Mouse (Mus musculus) kidney, adult 2 months (tissue): ENCODE measurements at regions not wholly inside any gene's neighbourhood (a gene's known extent, or its start where the extent isn't known, plus 50 kb on each side); places are given as distances from the start of the nearest gene placed in this dataset.

ENCODE experiments used
- DNase-seq: peaks from one replicate; pipeline ENCODE4 v3.0.0; 2021
- H3K27ac ChIP-seq: fragments of 200-500 bp; 2 replicates; pipeline ENCODE4 v1.5.1; 2012; ENCODE audit warnings: low read depth, low read length, control low read depth, inconsistent platforms; ENCODE audit not compliant: insufficient read depth
- H3K27me3 ChIP-seq: fragments of 200-500 bp; replicated peaks from 2 replicates; pipeline ENCODE4 v1.6.1; 2012; ENCODE audit warnings: mild to moderate bottlenecking, moderate library complexity, low read length, inconsistent platforms; ENCODE audit not compliant: control insufficient read depth, insufficient read depth
- H3K36me3 ChIP-seq: fragments of 200-500 bp; 2 replicates; pipeline ENCODE4 v1.6.1; 2012; ENCODE audit warnings: mild to moderate bottlenecking, moderate library complexity, low read length, inconsistent platforms; ENCODE audit not compliant: control insufficient read depth, insufficient read depth
- H3K4me1 ChIP-seq: fragments of 200-500 bp; 2 replicates; pipeline ENCODE4 v1.6.1; 2011; ENCODE audit warnings: low read length; ENCODE audit not compliant: control insufficient read depth, insufficient read depth
- H3K4me3 ChIP-seq: fragments of 200-500 bp; 2 replicates; pipeline ENCODE4 v1.5.1; 2011; ENCODE audit warnings: mild to moderate bottlenecking, low read depth, low read length, control low read depth; ENCODE audit not compliant: insufficient read depth
- CTCF ChIP-seq: fragments of 200-500 bp; conservative IDR thresholded peaks from 2 replicates; pipeline ENCODE4 v1.5.1; 2011; ENCODE audit warnings: low read depth, mild to moderate bottlenecking, control low read depth, low read length, moderate library complexity, mixed read lengths; ENCODE audit not compliant: insufficient read depth, insufficient read length
- POLR2A ChIP-seq: fragments of 200-500 bp; IDR thresholded peaks from one replicate; pipeline ENCODE4 v1.6.1; 2011; ENCODE audit warnings: low read depth, low read length, control low read depth
- WGBS: fragments of 180-500 bp; shearing (Covaris S2); methylation state at CpG from one replicate; pipeline ENCODE4 v1.1.7; 2018; 5-methylcytosine and 5-hydroxymethylcytosine counted together

DNA sequence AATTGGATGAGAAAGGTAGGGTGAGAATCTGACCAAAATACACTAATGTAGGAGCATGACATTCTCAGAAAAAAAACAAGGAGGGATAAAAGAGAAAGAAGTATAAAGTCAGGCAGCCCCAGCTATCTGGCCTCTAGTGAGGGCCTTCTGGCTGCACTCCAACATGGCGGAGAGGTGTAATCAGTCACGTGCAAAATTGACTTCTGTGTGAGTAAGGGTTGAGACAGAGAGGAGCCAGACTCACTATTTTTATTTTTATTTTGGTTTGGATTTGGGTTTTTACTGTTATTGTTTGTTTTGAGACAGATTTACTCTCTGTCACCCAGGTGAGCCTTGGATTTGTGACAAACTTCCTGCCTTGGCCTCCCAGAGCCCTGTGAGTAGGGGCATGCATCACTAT is 174.0 kb upstream of the Tars start:
- Histone ChIP-seq H3K36me3 (no peaks in the 10 kb centered on the region), H3K4me1 (no peaks in the 10 kb centered on the region; the same call in 1 of the 2 replicates), H3K4me3 (no peak overlapping the region), H3K27me3 (no peaks in the 10 kb centered on the region), H3K27ac (no peak overlapping the region)
- peak; percentile 77 for DNase-seq
- TF ChIP-seq CTCF (no peak), POLR2A (no peak)
- WGBS = 40% methylated on average over 2 of the region's 2 CpGs

DNA sequence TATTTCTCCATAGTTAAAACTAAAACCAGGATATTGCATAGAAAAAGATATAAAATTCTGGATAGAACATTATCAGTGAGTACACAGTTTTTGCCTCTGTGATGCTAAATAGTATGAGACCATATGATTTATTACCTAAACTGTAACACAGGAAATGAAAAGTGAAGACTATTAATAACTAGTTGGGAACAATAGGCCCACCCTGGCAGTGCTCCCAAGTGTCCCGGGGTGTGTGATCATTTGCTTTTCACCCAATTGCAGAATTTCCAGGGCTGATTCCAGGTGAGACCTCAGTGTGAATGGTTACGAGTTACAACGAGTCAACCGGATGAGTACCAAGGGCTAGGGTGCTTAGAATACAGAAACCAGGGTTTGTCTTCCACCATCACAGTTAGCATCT is 172.6 kb upstream of the Tars start:
- WGBS = 72% methylated on average over 4 of the region's 4 CpGs
- Histone ChIP-seq H3K27ac (peak overlapping the region; percentile 42; the same call in 1 of the 2 replicates), H3K27me3 (no peaks in the 10 kb centered on the region), H3K36me3 (no peaks in the 10 kb centered on the region), H3K4me1 (no peaks in the 10 kb centered on the region; the same call in 1 of the 2 replicates), H3K4me3 (no peak overlapping the region)
- DNase-seq = peak; percentile 81
- TF ChIP-seq CTCF (no peak), POLR2A (no peak)

DNA sequence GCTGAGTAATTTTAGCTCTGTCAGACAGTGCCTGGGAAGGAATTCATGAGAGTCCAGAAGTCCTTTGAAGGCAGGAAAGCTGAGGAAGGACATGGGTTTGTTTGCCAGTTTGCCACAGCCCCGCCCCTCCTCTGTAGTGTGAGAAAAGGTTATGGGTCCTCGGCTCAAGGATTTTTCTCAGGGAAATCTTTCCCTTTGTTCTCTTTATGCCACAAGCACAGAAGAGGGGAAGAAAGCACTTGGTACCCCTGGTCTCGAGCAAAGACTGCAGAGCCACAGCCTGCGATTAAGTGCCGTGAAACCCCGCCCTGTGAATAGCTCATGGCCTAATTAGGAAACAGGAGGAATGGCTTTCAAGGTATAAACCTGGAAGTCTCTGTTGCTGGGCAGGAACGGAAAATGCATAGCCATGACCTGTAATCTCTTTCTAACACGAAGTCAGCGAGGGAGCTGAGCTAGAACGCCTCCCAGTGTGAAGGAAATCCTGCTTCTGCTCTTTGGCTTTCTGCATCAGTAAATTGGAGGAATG is 166.1 kb upstream of the Tars start:
- WGBS = 11% methylated on average over 10 of the region's 10 CpGs
- H3K27me3 ChIP-seq = no peaks in the 10 kb centered on the region
- peaks cover 5% of the 10 kb centered on the region; the same call in 1 of the 2 replicates for H3K4me1 ChIP-seq
- DNase-seq = peak; percentile 74
- no peak overlapping the region for H3K4me3 ChIP-seq
- TF ChIP-seq POLR2A = no peak
- TF ChIP-seq CTCF = no peak
- no peaks in the 10 kb centered on the region for H3K36me3 ChIP-seq
- peak overlapping the region; percentile 78 for H3K27ac ChIP-seq

DNA sequence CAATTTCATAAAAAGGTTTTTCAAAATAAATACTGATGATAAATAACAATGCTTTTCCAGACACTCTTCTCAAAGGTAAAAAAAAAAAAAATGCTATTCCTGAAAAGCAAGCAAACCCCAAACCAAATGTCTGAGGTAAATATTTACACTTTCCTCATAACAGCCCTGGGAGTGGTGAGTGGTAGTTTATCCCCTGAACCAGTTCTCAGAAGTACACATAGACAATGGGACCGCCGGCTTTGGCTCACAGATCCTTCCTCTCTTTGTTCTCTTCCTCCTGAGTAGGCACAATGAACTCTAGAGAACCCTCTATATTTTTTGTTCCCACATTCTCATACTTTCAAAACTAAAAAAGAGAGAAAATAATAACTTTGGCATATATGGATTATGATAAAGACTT is 153.1 kb upstream of the Tars start:
- DNase-seq = peak; percentile 57
- WGBS = 69% methylated on average over 2 of the region's 2 CpGs
- H3K4me1 ChIP-seq = no peaks in the 10 kb centered on the region
- no peak for TF ChIP-seq CTCF
- TF ChIP-seq POLR2A = no peak
- no peak overlapping the region for H3K27ac ChIP-seq
- no peaks in the 10 kb centered on the region for H3K27me3 ChIP-seq
- H3K36me3 ChIP-seq = no peaks in the 10 kb centered on the region
- no peak overlapping the region for H3K4me3 ChIP-seq

DNA sequence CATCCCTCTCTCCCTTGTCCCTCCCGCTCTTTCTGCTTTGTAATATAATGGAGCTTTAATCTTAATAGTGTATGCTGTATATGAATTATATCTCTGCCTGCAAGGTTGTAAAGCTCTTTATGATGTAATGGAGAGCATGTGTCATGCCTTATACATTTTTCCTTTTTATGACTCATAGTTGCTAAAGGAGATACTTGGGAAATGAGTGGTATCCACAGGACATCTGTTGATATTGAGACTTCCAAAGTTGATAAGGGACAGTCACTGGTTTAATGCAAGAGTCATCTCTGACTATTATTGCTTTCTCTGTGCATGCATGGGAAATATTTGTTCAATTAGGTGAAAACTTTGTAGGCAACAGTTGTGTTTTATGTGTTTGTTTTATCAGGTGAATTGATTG is 152.6 kb upstream of the Tars start:
- 93% methylated on average over 1 of the region's 1 CpGs for WGBS
- no peak for DNase-seq
- no peaks in the 10 kb centered on the region for H3K4me1 ChIP-seq
- H3K27me3 ChIP-seq = no peaks in the 10 kb centered on the region
- H3K36me3 ChIP-seq = no peaks in the 10 kb centered on the region
- H3K27ac ChIP-seq = no peak overlapping the region
- H3K4me3 ChIP-seq = no peak overlapping the region
- TF ChIP-seq CTCF (no peak), POLR2A (no peak)

DNA sequence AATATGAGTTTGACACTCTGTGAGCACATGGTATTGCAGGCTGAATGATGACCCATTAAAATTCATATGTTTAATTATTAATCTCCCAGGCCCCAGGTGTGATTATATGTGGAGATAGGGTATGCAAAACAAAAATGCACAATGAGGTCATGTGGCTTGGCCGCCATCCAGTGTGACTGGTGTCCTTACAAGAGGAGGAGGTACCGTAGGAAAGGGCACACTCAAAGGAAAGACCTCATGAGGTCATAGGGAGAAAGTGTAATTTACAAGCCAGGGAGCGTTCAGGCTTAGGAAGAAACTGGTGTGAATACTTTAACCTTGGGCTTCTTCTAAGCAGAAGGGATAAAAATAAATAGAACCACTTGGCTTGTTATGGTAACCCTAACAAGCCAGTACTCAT is 140.0 kb upstream of the Tars start:
- H3K4me3 ChIP-seq = no peak overlapping the region
- no peaks in the 10 kb centered on the region for H3K27me3 ChIP-seq
- no peak overlapping the region for H3K27ac ChIP-seq
- peaks cover 3% of the 10 kb centered on the region; the same call in 1 of the 2 replicates for H3K4me1 ChIP-seq
- DNase-seq = peak; percentile 80
- 23% methylated on average over 3 of the region's 3 CpGs for WGBS
- TF ChIP-seq CTCF (no peak), POLR2A (no peak)
- H3K36me3 ChIP-seq = no peaks in the 10 kb centered on the region

DNA sequence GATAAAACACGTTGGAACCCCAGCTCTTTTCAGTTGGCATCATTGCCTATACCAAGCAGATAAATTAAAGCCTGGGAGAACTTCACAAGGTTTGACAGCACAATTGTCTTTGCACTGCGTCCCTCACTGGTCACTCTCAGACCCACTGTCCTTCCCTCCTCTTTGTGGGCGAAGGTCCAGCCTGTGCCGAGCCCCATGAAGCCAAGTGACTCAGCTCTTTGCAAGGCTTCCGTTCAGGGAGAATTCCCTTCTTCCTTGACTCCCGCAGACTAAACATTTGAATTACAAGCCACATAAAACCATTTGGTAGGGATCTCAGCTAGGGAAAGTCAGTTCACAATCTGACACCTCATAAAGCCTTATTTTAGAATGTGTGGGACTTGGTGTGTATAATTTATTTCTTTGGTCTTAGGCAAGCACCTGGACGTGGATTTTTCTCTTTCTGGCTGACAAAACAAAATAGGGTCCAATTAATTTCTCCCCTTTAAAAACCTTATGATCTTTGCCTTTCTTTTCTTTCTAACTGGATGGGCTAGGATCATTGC is 136.7 kb upstream of the Tars start:
- Histone ChIP-seq H3K4me1 (peaks cover 3% of the 10 kb centered on the region; the same call in 1 of the 2 replicates), H3K4me3 (no peak overlapping the region), H3K36me3 (no peaks in the 10 kb centered on the region), H3K27ac (no peak overlapping the region), H3K27me3 (no peaks in the 10 kb centered on the region)
- DNase-seq = no peak
- TF ChIP-seq POLR2A (no peak), CTCF (no peak)
- 51% methylated on average over 7 of the region's 7 CpGs for WGBS
